Mouse (Mus musculus): ENCODE measurements around the gene Serpinc1.
"Not testable (repeated sequence)": the region's sequence is repeated elsewhere in the genome, so short reads cannot be mapped to it uniquely, and the experiment has no call there.

Gene Serpinc1

GRCm38 (mm10) chr1:161020051-161020450 is 41.7 kb downstream of the Serpinc1 start:
- DNase-seq (ENCODE audit: low spot score in 2 of 2): no peak

- DNase-seq (ENCODE audit: low spot score in 2 of 2): no peak
Observed at GRCm38 (mm10) chr1:161025410-161026210, 47.2 kb downstream of the Serpinc1 start.

- no peak for DNase-seq (ENCODE audit: low spot score in 2 of 2)
Observed at GRCm38 (mm10) chr1:161027196-161027595, 48.8 kb downstream of the Serpinc1 start.

- not testable (repeated sequence) for DNase-seq (ENCODE audit: low spot score in 2 of 2)
Observed at GRCm38 (mm10) chr1:161028427-161028826, 50.0 kb downstream of the Serpinc1 start.

- no peak for DNase-seq (ENCODE audit: low spot score in 2 of 2)
Observed at GRCm38 (mm10) chr1:161030058-161030457, 51.7 kb downstream of the Serpinc1 start.

GRCm38 (mm10) chr1:161031881-161032280 is 53.5 kb downstream of the Serpinc1 start:
- no peak for DNase-seq (ENCODE audit: low spot score in 2 of 2)

GRCm38 (mm10) chr1:161032345-161032744 is 54.0 kb downstream of the Serpinc1 start:
- DNase-seq (ENCODE audit: low spot score in 2 of 2): no peak

GRCm38 (mm10) chr1:161033856-161034434 is 55.6 kb downstream of the Serpinc1 start:
- DNase-seq (ENCODE audit: low spot score in 2 of 2): no peak

- DNase-seq (ENCODE audit: low spot score in 2 of 2): peak; percentile 95 to 98
Observed at GRCm38 (mm10) chr1:161034435-161035280, 56.3 kb downstream of the Serpinc1 start, which contains the start of gene Zbtb37. Gene Zbtb37, minus strand, starts transcription at chr1:161034849.

GRCm38 (mm10) chr1:161035281-161035785 is 56.9 kb downstream of the Serpinc1 start:
- DNase-seq (ENCODE audit: low spot score in 2 of 2): peak in 1 of 2 experiments; percentile 30

GRCm38 (mm10) chr1:161035786-161036404 is 57.5 kb downstream of the Serpinc1 start:
- DNase-seq (ENCODE audit: low spot score in 2 of 2): no peak

- DNase-seq (ENCODE audit: low spot score in 2 of 2): no peak
Observed at GRCm38 (mm10) chr1:161036411-161036841, 58.0 kb downstream of the Serpinc1 start.

- no peak for DNase-seq (ENCODE audit: low spot score in 2 of 2)
Observed at GRCm38 (mm10) chr1:161037026-161037425, 58.6 kb downstream of the Serpinc1 start.

- no peak for DNase-seq (ENCODE audit: low spot score in 2 of 2)
Observed at GRCm38 (mm10) chr1:161037599-161037998, 59.2 kb downstream of the Serpinc1 start.

GRCm38 (mm10) chr1:161038004-161038403 is 59.6 kb downstream of the Serpinc1 start:
- DNase-seq (ENCODE audit: low spot score in 2 of 2): no peak

- no peak for DNase-seq (ENCODE audit: low spot score in 2 of 2)
Observed at GRCm38 (mm10) chr1:161038968-161039721, 60.8 kb downstream of the Serpinc1 start.

GRCm38 (mm10) chr1:161039741-161040425 is 61.5 kb downstream of the Serpinc1 start:
- DNase-seq (ENCODE audit: low spot score in 2 of 2): no peak

GRCm38 (mm10) chr1:161040426-161040770 is 62.0 kb downstream of the Serpinc1 start:
- DNase-seq (ENCODE audit: low spot score in 2 of 2): no peak

- DNase-seq (ENCODE audit: low spot score in 2 of 2): no peak
Observed at GRCm38 (mm10) chr1:161040855-161041254, 62.5 kb downstream of the Serpinc1 start.
